Mouse (Mus musculus) MEL (cell line): ENCODE results near the gene Ube2g1. TPM values are rescaled to one million over a fixed set of nuclear protein-coding genes. Genes with fewer than 3 reads are reported as not detected.
A peak's percentile ranks its signal among the peaks of the same experiment; 100 is the strongest.

ENCODE experiments used
- DNase-seq: peaks from one replicate; pipeline ENCODE4 v3.0.0; 2011; ENCODE audit warnings: low read depth, low spot score
- H3K27ac ChIP-seq: 2 replicates; pipeline ENCODE4 v1.5.1; 2012; ENCODE audit warnings: low read depth, mild to moderate bottlenecking, control low read depth, low read length, moderate library complexity; ENCODE audit not compliant: control insufficient read depth
- H3K27me3 ChIP-seq, 2 experiments: fragments of 150-350 bp in 1 of 2; sonication (generic) in 1 of 2; 2 replicates each; pipeline ENCODE4 v1.6.1; 2012; ENCODE audit warnings: low read length in 2 of 2, mild to moderate bottlenecking in 2 of 2, improper control_type of control experiment in 1 of 2, moderate library complexity in 1 of 2; ENCODE audit not compliant: insufficient read depth in 2 of 2, control insufficient read depth in 1 of 2
- H3K36me3 ChIP-seq, 2 experiments: 2 replicates each; pipeline ENCODE4 v1.6.1; 2012 to 2014; ENCODE audit warnings: low read length in 2 of 2, improper control_type of control experiment in 1 of 2, inconsistent platforms in 1 of 2, mild to moderate bottlenecking in 1 of 2; ENCODE audit not compliant: insufficient read depth in 2 of 2, control insufficient read depth in 1 of 2
- H3K4me1 ChIP-seq, 2 experiments: fragments of 150-350 bp in 1 of 2; sonication (generic) in 1 of 2; 2 replicates each; pipeline ENCODE4 v1.6.1; 2012; ENCODE audit warnings: low read length in 2 of 2, improper control_type of control experiment in 1 of 2, mild to moderate bottlenecking in 1 of 2; ENCODE audit not compliant: insufficient read depth in 2 of 2, control insufficient read depth in 1 of 2
- H3K4me3 ChIP-seq, 2 experiments: fragments of 150-350 bp in 1 of 2; sonication (generic) in 1 of 2; 2 replicates each; pipeline ENCODE4 v1.5.1; 2012; ENCODE audit warnings: low read depth in 2 of 2, low read length in 2 of 2, mild to moderate bottlenecking in 2 of 2, moderate library complexity in 2 of 2, control low read depth in 1 of 2, improper control_type of control experiment in 1 of 2; ENCODE audit not compliant: control insufficient read depth in 1 of 2, insufficient read depth in 1 of 2
- H3K79me2 ChIP-seq: 2 replicates; pipeline ENCODE4 v1.6.1; 2012; ENCODE audit warnings: mild to moderate bottlenecking, low read length, moderate library complexity; ENCODE audit not compliant: control insufficient read depth, poor library complexity, insufficient read depth
- H3K9ac ChIP-seq: 2 replicates; pipeline ENCODE4 v1.6.1; 2012; ENCODE audit warnings: low read depth, mild to moderate bottlenecking, control low read depth, low read length, moderate library complexity; ENCODE audit not compliant: control insufficient read depth, poor library complexity, severe bottlenecking
- H3K9me3 ChIP-seq: fragments of 150-350 bp; sonication (generic); replicated peaks from 2 replicates; pipeline ENCODE4 v1.6.1; 2012; ENCODE audit warnings: mild to moderate bottlenecking, low read length, improper control_type of control experiment, moderate library complexity; ENCODE audit not compliant: insufficient read depth
- BHLHE40 ChIP-seq: IDR thresholded peaks from 2 replicates; pipeline ENCODE4 v1.6.1; 2012; ENCODE audit warnings: low read depth, mild to moderate bottlenecking, inconsistent platforms, low read length, improper control_type of control experiment, borderline replicate concordance
- CHD1 ChIP-seq: IDR thresholded peaks from 2 replicates; pipeline ENCODE4 v1.6.1; 2012; ENCODE audit warnings: low read depth, mild to moderate bottlenecking, inconsistent platforms, low read length, improper control_type of control experiment
- CHD2 ChIP-seq: IDR thresholded peaks from 2 replicates; pipeline ENCODE4 v1.6.1; 2011; ENCODE audit warnings: low read length, improper control_type of control experiment
- E2F4 ChIP-seq: IDR thresholded peaks from 2 replicates; pipeline ENCODE4 v1.6.1; 2011; ENCODE audit warnings: low read depth, low read length, improper control_type of control experiment, borderline replicate concordance
- ELF1 ChIP-seq: IDR thresholded peaks from 2 replicates; pipeline ENCODE4 v1.6.1; 2014; ENCODE audit warnings: low read depth, mild to moderate bottlenecking, inconsistent platforms, low read length, improper control_type of control experiment, moderate library complexity
- EP300 ChIP-seq, 2 experiments: IDR thresholded peaks; 2 replicates each; pipeline ENCODE4 v1.6.1; 2011; ENCODE audit warnings: improper control_type of control experiment in 2 of 2, low read length in 2 of 2, low read depth in 1 of 2, mild to moderate bottlenecking in 1 of 2
- ETS1 ChIP-seq: IDR thresholded peaks from 2 replicates; pipeline ENCODE4 v1.6.1; 2012; ENCODE audit warnings: low read depth, mild to moderate bottlenecking, inconsistent platforms, low read length, improper control_type of control experiment, moderate library complexity
- GABPA ChIP-seq: IDR thresholded peaks from 2 replicates; pipeline ENCODE4 v1.6.1; 2012; ENCODE audit warnings: low read depth, mild to moderate bottlenecking, inconsistent platforms, low read length, improper control_type of control experiment, moderate library complexity
- GATA1 ChIP-seq: IDR thresholded peaks from 2 replicates; pipeline ENCODE4 v1.6.1; 2011; ENCODE audit warnings: low read depth, low read length, improper control_type of control experiment
- HCFC1 ChIP-seq: IDR thresholded peaks from 2 replicates; pipeline ENCODE4 v1.6.1; 2012; ENCODE audit warnings: low read depth, mild to moderate bottlenecking, inconsistent platforms, low read length, improper control_type of control experiment, moderate library complexity
- JUND ChIP-seq: IDR thresholded peaks from 2 replicates; pipeline ENCODE4 v1.6.1; 2011; ENCODE audit warnings: low read depth, mild to moderate bottlenecking, improper control_type of control experiment, low read length
- MAFK ChIP-seq: IDR thresholded peaks from 2 replicates; pipeline ENCODE4 v1.6.1; 2011; ENCODE audit warnings: low read depth, mild to moderate bottlenecking, low read length, improper control_type of control experiment, borderline replicate concordance
- MAX ChIP-seq: IDR thresholded peaks from 2 replicates; pipeline ENCODE4 v1.6.1; 2011; ENCODE audit warnings: low read length, improper control_type of control experiment
- MYC ChIP-seq: IDR thresholded peaks from 2 replicates; pipeline ENCODE4 v1.6.1; 2011; ENCODE audit warnings: low read depth, mild to moderate bottlenecking, low read length, improper control_type of control experiment, moderate library complexity
- NELFE ChIP-seq: IDR thresholded peaks from 2 replicates; pipeline ENCODE4 v1.6.1; 2011; ENCODE audit warnings: low read depth, low read length, improper control_type of control experiment
- NRF1 ChIP-seq: IDR thresholded peaks from 2 replicates; pipeline ENCODE4 v1.6.1; 2014; ENCODE audit warnings: low read depth, mild to moderate bottlenecking, inconsistent platforms, low read length, improper control_type of control experiment, moderate library complexity; ENCODE audit not compliant: poor library complexity, insufficient read depth, severe bottlenecking
- POLR2A ChIP-seq, 2 experiments: IDR thresholded peaks; 2 replicates each; pipeline ENCODE4 v1.6.1; 2011 to 2012; ENCODE audit warnings: low read length in 2 of 2, mild to moderate bottlenecking in 2 of 2, control low read depth in 1 of 2, improper control_type of control experiment in 1 of 2, low read depth in 1 of 2, moderate library complexity in 1 of 2; ENCODE audit not compliant: control insufficient read depth in 1 of 2, insufficient read depth in 1 of 2, poor library complexity in 1 of 2
- POLR2AphosphoS2 ChIP-seq: IDR thresholded peaks from 2 replicates; pipeline ENCODE4 v1.6.1; 2011; ENCODE audit warnings: low read length, improper control_type of control experiment
- SIN3A ChIP-seq: IDR thresholded peaks from 2 replicates; pipeline ENCODE4 v1.6.1; 2012; ENCODE audit warnings: low read length, improper control_type of control experiment, inconsistent platforms
- SMC3 ChIP-seq: IDR thresholded peaks from 2 replicates; pipeline ENCODE4 v1.6.1; 2011; ENCODE audit warnings: low read depth, low read length, improper control_type of control experiment
- TAL1 ChIP-seq: IDR thresholded peaks from 2 replicates; pipeline ENCODE4 v1.6.1; 2012; ENCODE audit warnings: mild to moderate bottlenecking, inconsistent platforms, low read length, moderate library complexity, mixed read lengths
- TBP ChIP-seq: IDR thresholded peaks from 2 replicates; pipeline ENCODE4 v1.8.0; 2011; ENCODE audit warnings: low read depth, low read length, improper control_type of control experiment
- USF1 ChIP-seq: IDR thresholded peaks from 2 replicates; pipeline ENCODE4 v1.6.1; 2014; ENCODE audit warnings: low read depth, mild to moderate bottlenecking, inconsistent platforms, low read length, improper control_type of control experiment, moderate library complexity
- USF2 ChIP-seq, 2 experiments: IDR thresholded peaks; 2 replicates each; pipeline ENCODE4 v1.6.1; 2011 to 2012; ENCODE audit warnings: improper control_type of control experiment in 2 of 2, low read length in 2 of 2, borderline replicate concordance in 1 of 2, inconsistent platforms in 1 of 2, low read depth in 1 of 2, mild to moderate bottlenecking in 1 of 2; ENCODE audit not compliant: insufficient read depth in 1 of 2
- ZC3H11A ChIP-seq: IDR thresholded peaks from 2 replicates; pipeline ENCODE4 v1.6.1; 2012; ENCODE audit warnings: low read depth, mild to moderate bottlenecking, inconsistent platforms, low read length, improper control_type of control experiment
- ZMIZ1 ChIP-seq: IDR thresholded peaks from 2 replicates; pipeline ENCODE4 v1.6.1; 2012; ENCODE audit warnings: low read depth, mild to moderate bottlenecking, inconsistent platforms, low read length, improper control_type of control experiment, moderate library complexity
- ZNF384 ChIP-seq: IDR thresholded peaks from 2 replicates; pipeline ENCODE4 v1.6.1; 2012; ENCODE audit warnings: low read depth, mild to moderate bottlenecking, inconsistent platforms, low read length, improper control_type of control experiment
- polyA plus RNA-seq, 2 experiments: library from polyadenylated mRNA; stranded (reverse) in 1 of 2; unstranded in 1 of 2; fragments of >175 nt in 1 of 2; fragments of >200 nt in 1 of 2; gene quantifications; 2 replicates each; pipeline versions ENCODE4 v1.2.1 to v1.2.4; 2012; ENCODE audit warnings: low replicate concordance in 2 of 2, low read depth in 1 of 2; ENCODE audit not compliant: insufficient read length in 2 of 2, insufficient read depth in 1 of 2, missing spikeins in 1 of 2
- total RNA-seq: library from RNA; depleted of rRNA; stranded (reverse); fragments of 300-350 nt; gene quantifications from 2 replicates; pipeline ENCODE4 v1.2.3, GENCODE M21; 2012

Ube2g1 gene
- total and polyA plus RNA-seq, 3 experiments, result 26.6 to 38.1 (median 38.0) TPM

GRCm38 (mm10) chr11:72566816-72567338 is 40.2 kb upstream of the Ube2g1 start:
- no peaks in the 10 kb centered on the region for H3K36me3 ChIP-seq
- no peaks in the 10 kb centered on the region; the same call in 1 of the 2 replicates for H3K79me2 ChIP-seq
- H3K27ac ChIP-seq, result no peak overlapping the region
- no peaks in the 10 kb centered on the region for H3K27me3 ChIP-seq
- TF ChIP-seq ZMIZ1 (no peak), USF2 (IDR thresholded peaks at IDR 0.05; ENCODE audit: borderline replicate concordance in 1 of 2, insufficient read depth in 1 of 2, low read depth in 1 of 2, low read length in 2 of 2) (no peak), E2F4 (no peak), TAL1 (no peak), ELF1 (no peak), TBP (no peak), POLR2AphosphoS2 (no peak), SMC3 (no peak), JUND (no peak), GATA1 (no peak), POLR2A (IDR thresholded peaks at IDR 0.05; ENCODE audit: control insufficient read depth in 1 of 2, insufficient read depth in 1 of 2, low read depth in 1 of 2, low read length in 2 of 2, poor library complexity in 1 of 2) (no peak), NELFE (no peak)
- H3K9ac ChIP-seq, result no peak overlapping the region
- no peak for DNase-seq
- no peak overlapping the region for H3K4me3 ChIP-seq
- H3K4me1 ChIP-seq, result peaks cover 0 to 2% of the 10 kb centered on the region in 2 experiments; a peak in 1 of 4 replicates
- H3K9me3 ChIP-seq, result no peaks in the 10 kb centered on the region

GRCm38 (mm10) chr11:72569051-72569450 is 38.0 kb upstream of the Ube2g1 start:
- Histone ChIP-seq H3K79me2 (no peaks in the 10 kb centered on the region; the same call in 1 of the 2 replicates), H3K9me3 (no peaks in the 10 kb centered on the region), H3K27me3 (no peaks in the 10 kb centered on the region), H3K4me3 (peak overlapping the region; percentile 26 to 46; a peak in 3 of 4 replicates)
- peak; percentile 96 for DNase-seq
- TF ChIP-seq HCFC1, result no peak
- TF ChIP-seq ZMIZ1, result no peak
- no peak for TF ChIP-seq GABPA
- no peak for TF ChIP-seq TAL1
- TF ChIP-seq NRF1, result no peak
- TF ChIP-seq SIN3A, result no peak
- no peak for TF ChIP-seq EP300 (IDR thresholded peaks at IDR 0.05; ENCODE audit: low read depth in 1 of 2, low read length in 2 of 2)
- TF ChIP-seq MAX, result no peak
- TF ChIP-seq CHD1, result no peak
- TF ChIP-seq ELF1, result no peak
- TF ChIP-seq CHD2, result no peak
- TF ChIP-seq BHLHE40, result no peak
- TF ChIP-seq ETS1, result no peak
- no peak for TF ChIP-seq ZC3H11A
- no peak for TF ChIP-seq ZNF384
- no peak for TF ChIP-seq USF2 (IDR thresholded peaks at IDR 0.05; ENCODE audit: borderline replicate concordance in 1 of 2, insufficient read depth in 1 of 2, low read depth in 1 of 2, low read length in 2 of 2)
- no peak for TF ChIP-seq POLR2A (IDR thresholded peaks at IDR 0.05; ENCODE audit: control insufficient read depth in 1 of 2, insufficient read depth in 1 of 2, low read depth in 1 of 2, low read length in 2 of 2, poor library complexity in 1 of 2)
- no peak for TF ChIP-seq USF1
- TF ChIP-seq MAFK, result no peak
- no peak for TF ChIP-seq MYC
- TF ChIP-seq, all 39 proteins: peak for 0
- Histone ChIP-seq H3K4me1 (peaks cover 0 to 2% of the 10 kb centered on the region in 2 experiments; a peak in 1 of 4 replicates), H3K9ac (0 out of 2 replicates have a peak overlapping the region, but pooled peaks have one; percentile 15), H3K36me3 (no peaks in the 10 kb centered on the region), H3K27ac (no peak overlapping the region)
